Mouse (Mus musculus) liver, embryonic 14.5 days (tissue): ENCODE results near the gene Pcdh19. TPM values are rescaled to one million over a fixed set of nuclear protein-coding genes. Genes with fewer than 3 reads are reported as not detected.

Source experiments
- ATAC-seq: fragments of 200-750 bp; cut with Nextera tagmentation; 2 replicates; pipeline ENCODE4 v1.8.0; 2017; ENCODE audit warnings: moderate number of reproducible peaks, mild to moderate bottlenecking, moderate library complexity; ENCODE audit not compliant: insufficient read depth
- DNase-seq, 3 experiments: peaks; one replicate each; pipeline ENCODE4 v3.0.0-alpha.2; 2012 to 2013; ENCODE audit warnings: low read depth in 3 of 3, low spot score in 3 of 3
- H3K27ac ChIP-seq: fragments of 300-500 bp; sonication (generic); 2 replicates; pipeline ENCODE4 v1.5.1; 2014; ENCODE audit warnings: moderate library complexity, mild to moderate bottlenecking, control low read depth, inconsistent platforms
- H3K27me3 ChIP-seq: fragments of 300-500 bp; sonication (generic); 2 replicates; pipeline ENCODE4 v1.6.1; 2014; ENCODE audit warnings: mild to moderate bottlenecking, low read length, moderate library complexity; ENCODE audit not compliant: control insufficient read depth, insufficient read depth
- H3K36me3 ChIP-seq: fragments of 300-500 bp; sonication (generic); replicated peaks from 2 replicates; pipeline ENCODE4 v1.6.1; 2014; ENCODE audit warnings: low read depth; ENCODE audit not compliant: control insufficient read depth, insufficient read depth
- H3K4me1 ChIP-seq, 2 experiments: fragments of 200-500 bp in 1 of 2; fragments of 300-500 bp in 1 of 2; sonication (generic) in 1 of 2; replicated peaks; 2 replicates each; pipeline ENCODE4 v1.6.1; 2012 to 2014; ENCODE audit warnings: antibody characterized with exemption in 1 of 2, inconsistent platforms in 1 of 2, low read length in 1 of 2; ENCODE audit not compliant: control insufficient read depth in 2 of 2, insufficient read depth in 2 of 2
- H3K4me2 ChIP-seq: fragments of 300-500 bp; sonication (generic); 2 replicates; pipeline ENCODE4 v1.6.1; 2014; ENCODE audit warnings: low read depth, mild to moderate bottlenecking, control low read depth, moderate library complexity
- H3K4me3 ChIP-seq, 2 experiments: fragments of 200-500 bp in 1 of 2; fragments of 300-500 bp in 1 of 2; sonication (generic) in 1 of 2; 2 replicates each; pipeline ENCODE4 v1.5.1; 2012 to 2014; ENCODE audit warnings: low read depth in 2 of 2, low read length in 2 of 2, mild to moderate bottlenecking in 2 of 2, control low read depth in 1 of 2, inconsistent platforms in 1 of 2, moderate library complexity in 1 of 2; ENCODE audit not compliant: insufficient read depth in 1 of 2
- H3K9ac ChIP-seq: fragments of 300-500 bp; sonication (generic); replicated peaks from 2 replicates; pipeline ENCODE4 v1.6.1; 2014; ENCODE audit warnings: mild to moderate bottlenecking, control low read depth, moderate library complexity
- H3K9me3 ChIP-seq: fragments of 300-500 bp; sonication (generic); 2 replicates; pipeline ENCODE4 v1.6.1; 2016; ENCODE audit warnings: low read length, mixed read lengths; ENCODE audit not compliant: control insufficient read depth
- CTCF ChIP-seq: IDR thresholded peaks from 2 replicates; pipeline ENCODE4 v1.5.1; 2016; ENCODE audit warnings: antibody characterized with exemption, low read depth, control low read depth
- EP300 ChIP-seq: IDR thresholded peaks from 2 replicates; pipeline ENCODE4 v1.6.1; 2016; ENCODE audit warnings: antibody characterized with exemption, low read depth
- WGBS: fragments of 180-500 bp; shearing (Covaris S2); extraction: QIAGEN DNeasy Blood & Tissue Kit; methylation state at CpG from one replicate; pipeline ENCODE4 v1.1.7; 2014; ENCODE audit not compliant: insufficient replicate concordance; 5-methylcytosine and 5-hydroxymethylcytosine counted together
- polyA plus RNA-seq, 2 experiments: library from polyadenylated mRNA; depleted of rRNA in 1 of 2; stranded (reverse) in 1 of 2; unstranded in 1 of 2; fragments of >200 nt; fragmentation: Nextera tagmentation in 1 of 2; extraction: Ambion mirVana in 1 of 2; gene quantifications; 2 replicates each; pipeline versions ENCODE4 v1.2.1 to v1.2.3; 2012 to 2014

The Pcdh19 gene
- polyA plus RNA-seq, 2 experiments: 0.05 to 0.06 TPM

GRCm38 (mm10) chrX:133660111-133660510, 28.7 kb downstream of the Pcdh19 start:
- Histone ChIP-seq H3K9me3 (no peaks in the 10 kb centered on the region), H3K9ac (no peak overlapping the region), H3K4me2 (no peak overlapping the region), H3K4me3 (no peak overlapping the region), H3K27me3 (no peaks in the 10 kb centered on the region), H3K4me1 (no peaks in the 10 kb centered on the region), H3K27ac (no peak overlapping the region), H3K36me3 (no peaks in the 10 kb centered on the region)
- WGBS: 48% methylated on average over 5 of the region's 5 CpGs
- DNase-seq (no peak), ATAC-seq (no peak)
- TF ChIP-seq EP300: no peak

DNA sequence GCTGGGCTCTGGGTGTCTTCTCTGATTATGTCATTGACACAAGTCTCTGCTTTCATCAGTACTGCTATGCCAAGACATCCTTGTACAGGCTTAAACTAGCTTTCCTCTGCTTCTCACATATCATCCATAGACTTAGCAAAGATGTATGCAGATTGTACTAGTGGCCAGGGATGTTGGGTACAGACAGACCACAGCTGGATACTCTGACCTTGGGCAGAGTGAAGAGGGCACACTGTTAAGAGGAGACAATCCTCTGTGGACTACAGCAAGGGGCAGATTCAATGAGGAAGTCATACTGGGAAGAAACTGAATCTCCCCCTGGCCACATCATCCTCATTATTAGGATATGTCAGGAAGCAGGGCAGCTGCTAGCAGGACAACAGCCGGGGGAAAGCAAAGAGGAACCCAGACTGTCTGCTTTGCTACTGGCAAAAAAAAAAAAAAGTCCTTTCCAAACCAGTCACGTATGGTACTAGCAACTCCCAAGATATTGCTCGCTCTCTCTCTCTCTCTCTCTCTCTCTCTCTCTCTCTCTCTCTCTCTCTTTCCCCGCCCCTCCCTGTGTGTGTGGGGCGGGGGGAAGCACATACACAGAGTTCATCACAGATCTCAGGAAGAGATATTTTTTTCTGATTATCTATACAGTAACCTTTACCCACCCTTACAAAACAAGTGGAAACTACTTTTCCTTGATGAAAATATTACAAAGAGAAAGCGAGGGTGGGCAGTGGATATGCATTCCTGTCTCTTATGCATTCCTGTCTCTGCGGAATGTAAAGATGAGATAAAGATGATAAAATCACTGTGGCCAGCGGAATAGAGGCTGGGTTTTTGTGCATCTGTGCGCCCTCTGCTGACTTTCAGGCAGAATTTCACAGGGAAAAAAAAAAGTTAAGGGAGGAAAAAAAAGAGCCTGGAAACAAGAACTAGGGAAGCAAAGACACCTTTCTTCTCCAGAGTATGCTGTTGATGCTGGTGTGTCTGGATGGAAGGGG, 31.2 kb downstream of the Pcdh19 start:
- no peak overlapping the region for H3K9ac ChIP-seq
- TF ChIP-seq EP300: no peak
- TF ChIP-seq CTCF: 0 out of 2 replicates have a peak, but pooled peaks have one; percentile 18
- H3K4me2 ChIP-seq: no peak overlapping the region
- no peaks in the 10 kb centered on the region for H3K4me1 ChIP-seq
- H3K36me3 ChIP-seq: no peaks in the 10 kb centered on the region
- no peak overlapping the region for H3K27ac ChIP-seq
- WGBS: 14% methylated on average over 9 of the region's 9 CpGs
- DNase-seq (no peak), ATAC-seq (no peak)
- H3K4me3 ChIP-seq: no peak overlapping the region
- H3K27me3 ChIP-seq: no peaks in the 10 kb centered on the region
- no peaks in the 10 kb centered on the region for H3K9me3 ChIP-seq

- Histone ChIP-seq H3K36me3 (no peaks in the 10 kb centered on the region), H3K4me1 (no peaks in the 10 kb centered on the region), H3K9me3 (no peaks in the 10 kb centered on the region), H3K27ac (no peak overlapping the region), H3K27me3 (no peaks in the 10 kb centered on the region), H3K4me3 (no peak overlapping the region), H3K9ac (no peak overlapping the region), H3K4me2 (no peak overlapping the region)
- no peak for DNase-seq
- 68% methylated on average over 11 of the region's 11 CpGs for WGBS
- TF ChIP-seq CTCF (no peak), EP300 (no peak)
- no peak for ATAC-seq
Measured at GRCm38 (mm10) chrX:133655876-133656538, 32.8 kb downstream of the Pcdh19 start.

DNA sequence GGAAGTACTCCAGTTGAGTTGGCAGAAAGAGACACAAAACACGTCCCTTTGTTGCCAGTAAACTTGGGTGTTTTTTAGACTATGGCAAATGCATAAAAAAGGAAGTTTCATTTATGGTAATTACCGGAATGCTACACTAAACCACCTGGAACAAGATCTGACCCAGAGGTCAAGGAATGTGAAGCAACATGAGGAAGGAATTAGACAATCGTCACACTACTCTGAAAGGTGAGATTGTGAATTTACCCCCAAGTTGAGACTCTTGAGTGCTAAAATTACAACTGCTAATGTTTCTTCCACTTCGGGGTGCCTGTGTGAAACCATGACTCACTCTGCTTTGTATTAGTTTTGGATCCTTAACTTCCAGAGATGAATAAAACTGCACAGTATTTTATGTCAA, 33.6 kb downstream of the Pcdh19 start:
- DNase-seq (no peak), ATAC-seq (no peak)
- H3K36me3 ChIP-seq: no peaks in the 10 kb centered on the region
- no peaks in the 10 kb centered on the region for H3K9me3 ChIP-seq
- no peaks in the 10 kb centered on the region for H3K27me3 ChIP-seq
- no peaks in the 10 kb centered on the region for H3K4me1 ChIP-seq
- H3K4me2 ChIP-seq: no peak overlapping the region
- no peak overlapping the region for H3K4me3 ChIP-seq
- H3K9ac ChIP-seq: no peak overlapping the region
- WGBS: 47% methylated on average over 4 of the region's 4 CpGs
- no peak overlapping the region for H3K27ac ChIP-seq
- no peak for TF ChIP-seq EP300
- no peak for TF ChIP-seq CTCF

DNA sequence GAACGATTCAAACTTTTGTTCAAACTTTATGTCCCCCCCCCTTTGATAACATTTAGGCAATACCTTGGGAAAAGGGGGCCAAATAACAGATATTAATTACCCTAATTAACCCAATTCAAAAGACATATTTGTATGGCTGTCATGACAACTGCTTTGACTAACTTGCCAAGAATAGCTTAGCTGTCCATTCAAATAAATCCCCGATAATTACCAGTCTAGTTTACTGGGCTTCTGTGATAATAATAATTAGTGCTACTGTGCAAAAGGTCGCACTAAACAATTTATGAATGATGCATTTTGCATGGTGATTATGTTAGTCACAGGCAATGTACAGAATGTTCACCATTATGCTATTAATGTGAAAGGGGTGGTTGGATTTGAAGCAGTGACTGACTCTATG, 35.7 kb downstream of the Pcdh19 start:
- H3K9ac ChIP-seq: no peak overlapping the region
- H3K36me3 ChIP-seq: no peaks in the 10 kb centered on the region
- TF ChIP-seq EP300 (no peak), CTCF (no peak)
- 52% methylated on average over 3 of the region's 3 CpGs for whole genome bisulfite sequencing
- H3K27ac ChIP-seq: no peak overlapping the region
- no peak overlapping the region for H3K4me3 ChIP-seq
- no peak for ATAC-seq
- H3K27me3 ChIP-seq: no peaks in the 10 kb centered on the region
- no peaks in the 10 kb centered on the region for H3K9me3 ChIP-seq
- H3K4me2 ChIP-seq: no peak overlapping the region
- no peaks in the 10 kb centered on the region for H3K4me1 ChIP-seq
- no peak for DNase-seq
